In genomic region chr15:57366446-57366845, GRCm38 (mm10) we compare ENCODE assay signal across 31 mouse cellular contexts.
DNase-seq lines count a peak whose midpoint lies in the region; ATAC-seq and TF ChIP-seq lines count a peak whose summit lies in the region.
"Had no signal": no experiment of that assay in that cellular context is flagged by ENCODE, and none has a peak within 500 bp of the region (broad histone marks: within the 10 kb centered on the region; RNA-seq: fewer than 3 reads in every experiment).

No protein-coding gene starts in this region.

- peak; percentile 4 for DNase-seq in Muller cell, postnatal 12 days (ENCODE audit: inconsistent ontology term)
- peak; percentile 32 for DNase-seq in embryo, embryonic 11 days
- DNase-seq in fibroblast of lung, adult 2 months (ENCODE audit: low read depth), result peak; percentile 75
- DNase-seq in skeletal muscle tissue, adult 2 months (ENCODE audit: low read depth, low spot score), result peak; percentile 21
- no peak for DNase-seq in hindbrain, embryonic 10.5 days (ENCODE audit: low spot score)
- no peak for DNase-seq in liver, postnatal 0 days
- DNase-seq in midbrain, embryonic 11.5 days (ENCODE audit: low spot score, missing footprints), result no peak
- DNase-seq: adrenal gland, adult 8-10 months; B cell, adult 2 months; cerebellum, adult 2 months; cerebellum, postnatal 14 days; gastrocnemius, postnatal 36 days; heart, adult 2 months; heart, postnatal 4 days; kidney, adult 18-20 months; kidney, postnatal 25 days; liver; lung, embryonic 14.5 days; lung, postnatal 14 days; right cerebral cortex, adult 18-20 months; thymus, adult 2 months; thymus, postnatal 36 days had no signal

- no peaks in the 10 kb centered on the region for H3K9me3 ChIP-seq in hindbrain, embryonic 10.5 days
- H3K9me3 ChIP-seq in liver, postnatal 0 days (ENCODE audit: low read length), result no peaks in the 10 kb centered on the region
- H3K9me3 ChIP-seq in midbrain, embryonic 11.5 days (ENCODE audit: control insufficient read depth, low read length), result no peaks in the 10 kb centered on the region
- H3K9me3 ChIP-seq: heart, embryonic 12.5 days; hindbrain, embryonic 15.5 days; kidney, embryonic 15.5 days; midbrain, embryonic 10.5 days; neural tube, embryonic 12.5 days had no signal

- no peaks in the 10 kb centered on the region for H3K36me3 ChIP-seq in hindbrain, embryonic 10.5 days
- no peaks in the 10 kb centered on the region for H3K36me3 ChIP-seq in liver, postnatal 0 days (replicated peaks; ENCODE audit: insufficient read depth, low read length)
- no peaks in the 10 kb centered on the region for H3K36me3 ChIP-seq in midbrain, embryonic 11.5 days (ENCODE audit: control insufficient read depth, insufficient read depth, low read length)
- H3K36me3 ChIP-seq: heart, embryonic 12.5 days; hindbrain, embryonic 15.5 days; kidney, embryonic 15.5 days; midbrain, embryonic 10.5 days; neural tube, embryonic 12.5 days had no signal

- no peak overlapping the region for H3K4me2 ChIP-seq in liver, postnatal 0 days (ENCODE audit: low read depth, low read length)
- H3K4me2 ChIP-seq in midbrain, embryonic 11.5 days, result no peak overlapping the region
- H3K4me2 ChIP-seq: heart, embryonic 12.5 days; hindbrain, embryonic 15.5 days; kidney, embryonic 15.5 days; lung, embryonic 14.5 days; neural tube, embryonic 12.5 days had no signal

- no peak for TF ChIP-seq CTCF in liver, postnatal 0 days (IDR thresholded peaks at IDR 0.05; ENCODE audit: low read depth)

- WGBS in hindbrain, embryonic 10.5 days, result 49% methylated on average over 1 of the region's 1 CpGs
- WGBS in liver, postnatal 0 days (ENCODE audit: insufficient replicate concordance), result 70% methylated on average over 1 of the region's 1 CpGs
- WGBS in midbrain, embryonic 11.5 days, result 68% methylated on average over 1 of the region's 1 CpGs

- H3K27me3 ChIP-seq in hindbrain, embryonic 10.5 days (ENCODE audit: insufficient read depth, poor library complexity, severe bottlenecking), result no peaks in the 10 kb centered on the region
- no peaks in the 10 kb centered on the region for H3K27me3 ChIP-seq in liver, postnatal 0 days (ENCODE audit: insufficient read depth, low read length)
- no peaks in the 10 kb centered on the region for H3K27me3 ChIP-seq in midbrain, embryonic 11.5 days (ENCODE audit: control insufficient read depth, insufficient read depth, low read length)
- H3K27me3 ChIP-seq: heart, embryonic 12.5 days; hindbrain, embryonic 15.5 days; kidney, embryonic 15.5 days; neural tube, embryonic 12.5 days had no signal

- H3K9ac ChIP-seq in liver, postnatal 0 days (replicated peaks), result no peak overlapping the region
- H3K9ac ChIP-seq in midbrain, embryonic 11.5 days (ENCODE audit: low read length), result no peak overlapping the region
- H3K9ac ChIP-seq: heart, embryonic 12.5 days; hindbrain, embryonic 15.5 days; kidney, embryonic 15.5 days; liver, embryonic 14.5 days; lung, embryonic 14.5 days; neural tube, embryonic 12.5 days had no signal

- ATAC-seq in liver, postnatal 0 days, result no peak
- no peak for ATAC-seq in midbrain, embryonic 11.5 days (ENCODE audit: low FRiP score)

- H3K4me3 ChIP-seq in hindbrain, embryonic 10.5 days, result no peak overlapping the region
- H3K4me3 ChIP-seq in liver, postnatal 0 days (ENCODE audit: low read depth, low read length), result no peak overlapping the region
- no peak overlapping the region for H3K4me3 ChIP-seq in midbrain, embryonic 11.5 days (ENCODE audit: low read depth, low read length)
- H3K4me3 ChIP-seq: heart, adult 2 months; heart, embryonic 12.5 days; hindbrain, embryonic 15.5 days; kidney, embryonic 15.5 days; layer of hippocampus, adult 2 months; left cerebral cortex, adult 2 months; midbrain, embryonic 10.5 days; myocyte; neural tube, embryonic 12.5 days had no signal

- H3K27ac ChIP-seq in hindbrain, embryonic 10.5 days, result no peak overlapping the region
- no peak overlapping the region for H3K27ac ChIP-seq in liver, postnatal 0 days (ENCODE audit: low read depth)
- no peak overlapping the region for H3K27ac ChIP-seq in midbrain, embryonic 11.5 days (ENCODE audit: low read depth, low read length)
- H3K27ac ChIP-seq: heart, adult 2 months; hindbrain, embryonic 15.5 days; kidney, embryonic 15.5 days; layer of hippocampus, adult 2 months; left cerebral cortex, adult 2 months; liver, embryonic 14.5 days; midbrain, embryonic 10.5 days; neural tube, embryonic 12.5 days had no signal

- H3K4me1 ChIP-seq in hindbrain, embryonic 10.5 days (replicated peaks), result no peaks in the 10 kb centered on the region
- H3K4me1 ChIP-seq in liver, postnatal 0 days (ENCODE audit: insufficient read depth), result no peaks in the 10 kb centered on the region
- no peaks in the 10 kb centered on the region for H3K4me1 ChIP-seq in midbrain, embryonic 11.5 days (ENCODE audit: control insufficient read depth, insufficient read depth, low read length)
- H3K4me1 ChIP-seq: heart, embryonic 12.5 days; hindbrain, embryonic 15.5 days; kidney, embryonic 15.5 days; midbrain, embryonic 10.5 days; neural tube, embryonic 12.5 days had no signal

- no peak for TF ChIP-seq EP300 in liver, postnatal 0 days (IDR thresholded peaks at IDR 0.05; ENCODE audit: low read depth)

Comparison
In these comparisons a context has a peak if more than half of its experiments do, and no peak if none do; other contexts are left out.
1. DNase-seq: peak in Muller cell, postnatal 12 days (single experiment), embryo, embryonic 11 days (single experiment), fibroblast of lung, adult 2 months (single experiment) and skeletal muscle tissue, adult 2 months (single experiment); none in hindbrain, embryonic 10.5 days (single experiment), liver, postnatal 0 days (single experiment) and midbrain, embryonic 11.5 days (single experiment).